Mouse (Mus musculus) sigmoid colon, adult 10 weeks (tissue): ENCODE measurements around the gene Hdgfl3. TPM values are rescaled to one million over a fixed set of nuclear protein-coding genes. Genes with fewer than 3 reads are reported as not detected.

Experiments
- polyA plus RNA-seq: library from polyadenylated mRNA; stranded (reverse); fragments of 350-450 nt; fragmentation: Illumina TruSeq; extraction: RNeasy Lipid Tissue Mini Kit (QIAGEN cat#74804); gene quantifications from one replicate; pipeline ENCODE4 v1.2.3, GENCODE M21; 2014; ENCODE audit warnings: low read depth, low replicate concordance

Gene Hdgfl3
- 19.0 TPM for polyA plus RNA-seq

GRCm38 (mm10) chr7:81934267-81934745 is at the start of gene Hdgfl3:
Gene Hdgfl3 (minus strand): TSS chr7:81934473.

DNA sequence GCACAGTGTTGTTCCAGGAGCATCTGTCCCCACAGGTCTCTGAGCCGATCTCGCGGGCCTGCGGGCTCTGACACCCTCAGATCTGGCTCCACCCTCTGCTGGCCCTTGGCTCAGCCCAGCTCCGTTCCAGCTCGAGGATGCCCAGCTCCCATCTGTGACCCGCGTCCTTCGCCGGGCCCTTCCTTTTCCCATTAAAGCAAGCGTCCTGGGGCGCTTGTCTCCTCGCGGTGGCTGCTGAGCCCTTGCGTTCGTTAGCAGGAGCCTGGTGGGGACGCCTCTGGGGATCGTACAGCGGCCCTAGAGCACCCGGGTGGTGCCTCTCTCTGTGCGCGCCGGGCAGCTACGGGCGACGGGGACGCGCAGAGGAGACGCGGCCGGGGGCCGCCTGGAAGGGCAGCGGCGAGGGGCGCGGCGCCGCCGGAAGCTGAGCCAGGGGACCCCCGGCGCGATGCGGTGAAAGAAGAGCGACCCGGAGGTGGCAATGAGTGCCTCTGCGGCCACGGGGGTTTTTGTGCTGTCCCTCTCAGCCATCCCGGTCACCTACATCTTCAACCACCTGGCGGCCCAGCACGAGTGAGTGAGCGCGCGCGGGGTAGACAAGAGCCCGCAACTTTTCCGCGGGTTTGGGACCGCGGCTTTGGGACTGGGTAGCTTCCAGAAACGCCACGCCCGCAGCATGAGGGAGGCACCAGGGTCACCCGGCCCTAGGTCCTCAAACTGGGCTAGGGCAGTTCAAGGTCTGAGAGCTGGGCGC is 75.1 kb downstream of the Hdgfl3 start, which contains the start of gene Tm6sf1:
Tm6sf1 (plus strand) TSS at position 34 of the 754 bp plus-strand sequence.

GRCm38 (mm10) chr7:81855694-81856093 is 78.6 kb downstream of the Hdgfl3 start, which contains the start of gene Gm10160:
Gene Gm10160 (minus strand): TSS chr7:81855794.

Other genes starting within 250 kb of the Hdgfl3 start
- gene Homer2, start 226.9 kb downstream of the Hdgfl3 start, polyA plus RNA-seq, result 15.6 TPM
- 266 TPM for gene Ramac, start 171.5 kb downstream of the Hdgfl3 start, polyA plus RNA-seq
- 5.6 TPM for gene 3110040N11Rik, start 145.0 kb downstream of the Hdgfl3 start, polyA plus RNA-seq
- gene Btbd1, start 105.0 kb downstream of the Hdgfl3 start, polyA plus RNA-seq, result 276 TPM
- gene Gm10160, start 78.7 kb downstream of the Hdgfl3 start, polyA plus RNA-seq, result not detected
- gene Tm6sf1, start 75.5 kb downstream of the Hdgfl3 start, polyA plus RNA-seq, result 18.3 TPM
- gene Bnc1, start 57.8 kb upstream of the Hdgfl3 start, polyA plus RNA-seq, result 0.44 TPM
- 3.9 TPM for gene Sh3gl3, start 239.4 kb upstream of the Hdgfl3 start, polyA plus RNA-seq